Mouse (Mus musculus): Measurements from ENCODE around the gene Cdk18. TPM values are rescaled to one million over a fixed set of nuclear protein-coding genes. Genes with fewer than 3 reads are reported as not detected.

Gene Cdk18
- total RNA-seq, 1 experiment = 9.6 TPM

- TF ChIP-seq CHD2 (IDR thresholded peaks at IDR 0.05; ENCODE audit: low read depth, low read length) (no peak), ZC3H11A (IDR thresholded peaks at IDR 0.05; ENCODE audit: borderline replicate concordance, low read depth, low read length) (no peak), ZNF384 (IDR thresholded peaks at IDR 0.05; ENCODE audit: low read depth, low read length) (no peak), MAFK (IDR thresholded peaks at IDR 0.05; ENCODE audit: insufficient read depth, low read depth, low read length) (no peak), HCFC1 (IDR thresholded peaks at IDR 0.05; ENCODE audit: borderline replicate concordance, insufficient read depth, low read length) (no peak)
- Histone ChIP-seq H3K27ac (ENCODE audit: insufficient read depth, low read depth, low read length, poor library complexity, severe bottlenecking) (no peak overlapping the region), H3K9ac (ENCODE audit: insufficient read depth, low read depth, low read length, poor library complexity, severe bottlenecking) (no peak overlapping the region), H3K36me3 (ENCODE audit: control insufficient read depth, insufficient read depth, low read length, poor library complexity, severe bottlenecking) (peaks cover 2% of the 10 kb centered on the region; the same call in 1 of the 2 replicates), H3K4me3 (ENCODE audit: insufficient read depth in 1 of 2, low read depth in 1 of 2, low read length in 2 of 2, poor library complexity in 1 of 2, severe bottlenecking in 1 of 2) (no peak overlapping the region), H3K9me3 (ENCODE audit: control insufficient read depth, insufficient read depth, low read depth, low read length) (no peaks in the 10 kb centered on the region), H3K4me1 (ENCODE audit: control insufficient read depth in 2 of 2, insufficient read depth in 2 of 2, low read length in 2 of 2, poor library complexity in 1 of 2) (peaks cover 0 to 2% of the 10 kb centered on the region in 2 experiments; a peak in 1 of 4 replicates)
- in situ Hi-C loops (cut with MboI; ENCODE audit: low sequenced_read_pairs in 2 of 2, unreplicated experiment in 2 of 2) = no loop called here
- no peak for DNase-seq (ENCODE audit: low read depth, low spot score)
Measured at GRCm38 (mm10) chr1:132125249-132125648, 14.2 kb downstream of the Cdk18 start.

- TF ChIP-seq ZC3H11A (IDR thresholded peaks at IDR 0.05; ENCODE audit: borderline replicate concordance, low read depth, low read length) = no peak
- no peak for TF ChIP-seq HCFC1 (IDR thresholded peaks at IDR 0.05; ENCODE audit: borderline replicate concordance, insufficient read depth, low read length)
- no peak for TF ChIP-seq CHD2 (IDR thresholded peaks at IDR 0.05; ENCODE audit: low read depth, low read length)
- no peak for TF ChIP-seq ZNF384 (IDR thresholded peaks at IDR 0.05; ENCODE audit: low read depth, low read length)
- TF ChIP-seq MAFK (IDR thresholded peaks at IDR 0.05; ENCODE audit: insufficient read depth, low read depth, low read length) = no peak
- no peaks in the 10 kb centered on the region for H3K9me3 ChIP-seq (ENCODE audit: control insufficient read depth, insufficient read depth, low read depth, low read length)
- peaks cover 2% of the 10 kb centered on the region; the same call in 1 of the 2 replicates for H3K36me3 ChIP-seq (ENCODE audit: control insufficient read depth, insufficient read depth, low read length, poor library complexity, severe bottlenecking)
- H3K4me3 ChIP-seq (ENCODE audit: insufficient read depth in 1 of 2, low read depth in 1 of 2, low read length in 2 of 2, poor library complexity in 1 of 2, severe bottlenecking in 1 of 2) = no peak overlapping the region
- peaks cover 0 to 2% of the 10 kb centered on the region in 2 experiments; a peak in 1 of 4 replicates for H3K4me1 ChIP-seq (ENCODE audit: control insufficient read depth in 2 of 2, insufficient read depth in 2 of 2, low read length in 2 of 2, poor library complexity in 1 of 2)
- no peak for DNase-seq (ENCODE audit: low read depth, low spot score)
- no peak overlapping the region for H3K9ac ChIP-seq (ENCODE audit: insufficient read depth, low read depth, low read length, poor library complexity, severe bottlenecking)
- no peak overlapping the region for H3K27ac ChIP-seq (ENCODE audit: insufficient read depth, low read depth, low read length, poor library complexity, severe bottlenecking)
- in situ Hi-C loops (cut with MboI; ENCODE audit: low sequenced_read_pairs in 2 of 2, unreplicated experiment in 2 of 2) = loop anchor here in 1 of 2 experiments (5.0 kb wide), 1 partner anchor 34 kb away; no protein-coding TSS in a partner anchor
Measured at GRCm38 (mm10) chr1:132123420-132124014, 16.0 kb downstream of the Cdk18 start.

DNA sequence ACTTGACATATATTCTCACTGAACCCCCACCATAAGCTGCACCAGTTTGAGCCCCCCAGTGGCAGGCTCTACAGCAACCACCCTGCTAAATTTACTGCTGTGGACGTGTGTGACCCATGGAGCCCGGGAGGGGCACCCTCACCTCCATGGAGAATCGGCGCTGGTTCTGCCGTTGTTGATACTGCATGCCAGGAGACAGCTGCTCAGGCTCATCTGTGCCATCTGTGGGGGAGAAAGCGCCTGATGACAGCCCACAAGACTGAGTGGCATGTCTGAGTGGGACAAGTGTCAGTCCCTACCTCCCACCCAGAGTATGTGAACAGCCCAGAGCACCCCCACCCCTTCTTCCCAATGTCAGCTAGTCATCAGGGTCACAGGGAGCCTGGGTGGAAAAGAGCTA, 17.6 kb downstream of the Cdk18 start:
- H3K4me3 ChIP-seq (ENCODE audit: insufficient read depth in 1 of 2, low read depth in 1 of 2, low read length in 2 of 2, poor library complexity in 1 of 2, severe bottlenecking in 1 of 2) = no peak overlapping the region
- TF ChIP-seq CHD2 (IDR thresholded peaks at IDR 0.05; ENCODE audit: low read depth, low read length) = no peak
- no peak for TF ChIP-seq MAFK (IDR thresholded peaks at IDR 0.05; ENCODE audit: insufficient read depth, low read depth, low read length)
- no peak for TF ChIP-seq ZC3H11A (IDR thresholded peaks at IDR 0.05; ENCODE audit: borderline replicate concordance, low read depth, low read length)
- no peak for TF ChIP-seq ZNF384 (IDR thresholded peaks at IDR 0.05; ENCODE audit: low read depth, low read length)
- no peak for TF ChIP-seq HCFC1 (IDR thresholded peaks at IDR 0.05; ENCODE audit: borderline replicate concordance, insufficient read depth, low read length)
- no peak overlapping the region for H3K27ac ChIP-seq (ENCODE audit: insufficient read depth, low read depth, low read length, poor library complexity, severe bottlenecking)
- H3K9ac ChIP-seq (ENCODE audit: insufficient read depth, low read depth, low read length, poor library complexity, severe bottlenecking) = no peak overlapping the region
- in situ Hi-C loops (cut with MboI; ENCODE audit: low sequenced_read_pairs in 2 of 2, unreplicated experiment in 2 of 2) = loop anchor here in 1 of 2 experiments (5.0 kb wide), 1 partner anchor 35 kb away; no protein-coding TSS in a partner anchor
- H3K36me3 ChIP-seq (ENCODE audit: control insufficient read depth, insufficient read depth, low read length, poor library complexity, severe bottlenecking) = peaks cover 6% of the 10 kb centered on the region; the same call in 1 of the 2 replicates
- no peak for DNase-seq (ENCODE audit: low read depth, low spot score)
- H3K4me1 ChIP-seq (ENCODE audit: control insufficient read depth in 2 of 2, insufficient read depth in 2 of 2, low read length in 2 of 2, poor library complexity in 1 of 2) = peaks cover 0 to 2% of the 10 kb centered on the region in 2 experiments; a peak in 1 of 4 replicates
- H3K9me3 ChIP-seq (ENCODE audit: control insufficient read depth, insufficient read depth, low read depth, low read length) = no peaks in the 10 kb centered on the region

- peaks cover 7% of the 10 kb centered on the region; the same call in 1 of the 2 replicates for H3K36me3 ChIP-seq (ENCODE audit: control insufficient read depth, insufficient read depth, low read length, poor library complexity, severe bottlenecking)
- no peak overlapping the region; a peak in 1 of 4 replicates for H3K4me3 ChIP-seq (ENCODE audit: insufficient read depth in 1 of 2, low read depth in 1 of 2, low read length in 2 of 2, poor library complexity in 1 of 2, severe bottlenecking in 1 of 2)
- no peaks in the 10 kb centered on the region for H3K9me3 ChIP-seq (ENCODE audit: control insufficient read depth, insufficient read depth, low read depth, low read length)
- in situ Hi-C loops (cut with MboI; ENCODE audit: low sequenced_read_pairs in 2 of 2, unreplicated experiment in 2 of 2) = loop anchor here in 1 of 2 experiments (5.0 kb wide), 1 partner anchor 36 kb away; no protein-coding TSS in a partner anchor
- H3K9ac ChIP-seq (ENCODE audit: insufficient read depth, low read depth, low read length, poor library complexity, severe bottlenecking) = no peak overlapping the region; the same call in 1 of the 2 replicates
- peak; percentile 73 for DNase-seq (ENCODE audit: low read depth, low spot score)
- H3K4me1 ChIP-seq (ENCODE audit: control insufficient read depth in 2 of 2, insufficient read depth in 2 of 2, low read length in 2 of 2, poor library complexity in 1 of 2) = peaks cover 0 to 2% of the 10 kb centered on the region in 2 experiments; a peak in 1 of 4 replicates
- H3K27ac ChIP-seq (ENCODE audit: insufficient read depth, low read depth, low read length, poor library complexity, severe bottlenecking) = no peak overlapping the region
- TF ChIP-seq HCFC1 (IDR thresholded peaks at IDR 0.05; ENCODE audit: borderline replicate concordance, insufficient read depth, low read length) (no peak), ZC3H11A (IDR thresholded peaks at IDR 0.05; ENCODE audit: borderline replicate concordance, low read depth, low read length) (peak; percentile 82)
Measured at GRCm38 (mm10) chr1:132121236-132121635, 18.2 kb downstream of the Cdk18 start.
